Mouse (Mus musculus) stomach, postnatal 0 days (tissue): Measurements from ENCODE around the gene Ccnd1. TPM values are rescaled to one million over a fixed set of nuclear protein-coding genes. Genes with fewer than 3 reads are reported as not detected.

Experiments used
- ATAC-seq: fragments of 200-750 bp; cut with Nextera tagmentation; 2 replicates; pipeline ENCODE4 v1.8.0; 2017; ENCODE audit not compliant: low FRiP score, low TSS enrichment
- DNase-seq: peaks from one replicate; pipeline ENCODE4 v3.0.0-alpha.2; 2016; ENCODE audit warnings: low spot score
- H3K27ac ChIP-seq: fragments of 300-500 bp; sonication (generic); replicated peaks from 2 replicates; pipeline ENCODE4 v1.5.1; 2014; ENCODE audit warnings: mild to moderate bottlenecking, control low read depth
- H3K27me3 ChIP-seq: fragments of 300-500 bp; sonication (generic); 2 replicates; pipeline ENCODE4 v1.6.1; 2014; ENCODE audit warnings: low read length; ENCODE audit not compliant: control insufficient read depth, insufficient read depth
- H3K36me3 ChIP-seq: fragments of 300-500 bp; sonication (generic); 2 replicates; pipeline ENCODE4 v1.6.1; 2014; ENCODE audit warnings: low read length, mixed read lengths; ENCODE audit not compliant: control insufficient read depth, insufficient read depth
- H3K4me1 ChIP-seq: fragments of 300-500 bp; sonication (generic); replicated peaks from 2 replicates; pipeline ENCODE4 v1.6.1; 2014; ENCODE audit warnings: antibody characterized with exemption; ENCODE audit not compliant: control insufficient read depth, insufficient read depth
- H3K4me2 ChIP-seq: fragments of 300-500 bp; sonication (generic); replicated peaks from 2 replicates; pipeline ENCODE4 v1.6.1; 2014; ENCODE audit warnings: low read depth, mild to moderate bottlenecking, control low read depth, moderate library complexity
- H3K4me3 ChIP-seq: fragments of 300-500 bp; sonication (generic); 2 replicates; pipeline ENCODE4 v1.5.1; 2014; ENCODE audit warnings: low read depth, low read length, control low read depth
- H3K9ac ChIP-seq: fragments of 300-500 bp; sonication (generic); 2 replicates; pipeline ENCODE4 v1.6.1; 2014; ENCODE audit warnings: mild to moderate bottlenecking, low read length, control low read depth, mixed read lengths
- H3K9me3 ChIP-seq: fragments of 300-500 bp; sonication (generic); 2 replicates; pipeline ENCODE4 v1.6.1; 2016; ENCODE audit warnings: low read length; ENCODE audit not compliant: control insufficient read depth
- CTCF ChIP-seq: IDR thresholded peaks from 2 replicates; pipeline ENCODE4 v1.5.1; 2016; ENCODE audit warnings: antibody characterized with exemption, low read depth, mild to moderate bottlenecking, moderate library complexity
- EP300 ChIP-seq: optimal IDR thresholded peaks from 2 replicates; pipeline ENCODE3; 2016; ENCODE audit warnings: antibody characterized with exemption
- WGBS: fragments of 180-500 bp; shearing (Covaris S2); extraction: QIAGEN DNeasy Blood & Tissue Kit; methylation state at CpG from one replicate; pipeline ENCODE4 v1.1.7; 2014; 5-methylcytosine and 5-hydroxymethylcytosine counted together
- polyA plus RNA-seq: library from polyadenylated mRNA; unstranded; fragments of >200 nt; fragmentation: Nextera tagmentation; extraction: Ambion mirVana; gene quantifications from 2 replicates; pipeline ENCODE4 v1.2.1, GENCODE M21; 2015

Gene Ccnd1
- polyA plus RNA-seq, 1 experiment from 2014 or later, result 38.7 TPM

DNA sequence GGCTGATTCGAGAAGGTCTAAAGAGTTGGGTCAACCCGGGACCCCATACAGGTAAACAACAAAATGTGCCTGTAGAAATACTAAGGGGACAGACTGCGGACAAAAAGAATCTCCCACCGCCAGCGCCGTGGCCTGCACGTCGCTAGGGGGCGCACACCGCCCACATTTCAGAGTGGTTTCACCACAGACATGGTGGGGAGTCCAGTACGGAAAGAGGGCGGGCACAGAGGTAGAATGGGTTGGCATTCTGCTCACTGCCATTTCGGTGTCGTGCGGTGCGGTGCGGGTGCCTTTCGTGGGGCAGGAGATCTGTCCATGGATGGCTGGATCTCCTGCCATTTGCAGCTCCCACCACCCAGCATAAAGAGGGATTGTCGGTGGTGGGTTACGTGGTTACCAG is 2.2 kb downstream of the Ccnd1 start:
- Histone ChIP-seq H3K4me1 (peaks cover 6% of the 10 kb centered on the region), H3K36me3 (peaks cover 9% of the 10 kb centered on the region), H3K27me3 (peaks cover 4% of the 10 kb centered on the region; the same call in 1 of the 2 replicates), H3K4me3 (peak overlapping the region; percentile 62), H3K9ac (peak overlapping the region; percentile 69; the same call in 1 of the 2 replicates), H3K4me2 (peak overlapping the region; percentile 98), H3K9me3 (no peaks in the 10 kb centered on the region), H3K27ac (no peak overlapping the region)
- DNase-seq (peak; percentile 91), ATAC-seq (peak; percentile 57)
- TF ChIP-seq CTCF (peak; percentile 99), EP300 (no peak)
- WGBS, result 1% methylated on average over 20 of the region's 20 CpGs

DNA sequence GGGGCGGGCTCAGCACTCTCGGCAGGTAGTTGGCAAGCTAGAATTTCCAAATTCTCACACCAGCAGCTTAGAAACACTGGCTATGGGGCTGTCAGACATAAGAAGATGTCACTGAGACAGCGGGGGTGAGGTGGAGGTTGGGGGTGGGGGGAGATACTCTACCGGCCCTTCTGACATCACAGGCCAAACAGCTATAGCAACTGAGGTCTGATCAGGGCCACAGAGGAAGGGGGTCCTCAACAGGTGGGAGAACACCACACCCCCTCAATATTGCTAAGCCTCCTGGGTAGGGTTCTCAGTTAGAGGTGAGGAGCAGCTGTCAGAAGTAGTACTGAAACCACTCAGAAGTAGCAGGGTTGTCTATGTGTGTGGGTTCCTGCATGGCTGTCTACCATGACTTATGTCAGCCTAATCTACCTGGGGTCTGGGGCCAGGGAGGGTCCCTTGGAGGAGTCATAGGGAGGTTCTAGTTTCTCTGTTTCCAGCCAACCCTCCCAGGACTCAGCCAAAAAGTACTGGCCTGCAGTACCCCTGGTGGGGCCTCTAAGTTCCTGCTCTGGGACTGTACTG is 3.3 kb downstream of the Ccnd1 start:
- Histone ChIP-seq H3K4me2 (no peak overlapping the region), H3K9ac (no peak overlapping the region), H3K4me3 (no peak overlapping the region), H3K27me3 (peaks cover 4% of the 10 kb centered on the region; the same call in 1 of the 2 replicates), H3K36me3 (peaks cover 11% of the 10 kb centered on the region), H3K4me1 (peaks cover 6% of the 10 kb centered on the region; the same call in 1 of the 2 replicates), H3K27ac (no peak overlapping the region), H3K9me3 (no peaks in the 10 kb centered on the region)
- DNase-seq (no peak), ATAC-seq (no peak)
- TF ChIP-seq EP300 (no peak), CTCF (no peak)
- WGBS, result 81% methylated on average over 4 of the region's 4 CpGs

DNA sequence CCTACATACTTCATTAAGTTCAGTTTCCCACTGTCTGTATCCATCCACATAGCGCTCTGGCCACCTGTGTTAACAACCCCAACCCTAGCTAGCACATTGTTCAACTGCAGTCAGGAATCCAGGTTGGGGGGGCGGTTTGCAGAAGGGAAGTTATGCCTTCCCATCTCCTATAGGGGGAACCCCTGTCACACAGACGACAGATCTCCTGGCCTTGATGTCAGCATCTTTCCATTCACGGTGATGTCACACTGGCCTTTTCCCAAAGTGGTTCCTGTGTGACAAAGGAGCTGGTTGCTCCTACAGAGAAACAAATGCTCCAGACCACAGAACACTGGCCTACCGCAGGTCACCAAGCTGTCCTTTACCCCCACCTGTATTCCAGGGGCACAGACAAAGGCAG is 4.2 kb downstream of the Ccnd1 start:
- no peaks in the 10 kb centered on the region for H3K9me3 ChIP-seq
- peaks cover 4% of the 10 kb centered on the region; the same call in 1 of the 2 replicates for H3K4me1 ChIP-seq
- H3K36me3 ChIP-seq, result peaks cover 12% of the 10 kb centered on the region
- 0 out of 2 replicates have a peak overlapping the region, but pooled peaks have one; percentile 18 for H3K27ac ChIP-seq
- ATAC-seq, result no peak
- no peak for TF ChIP-seq EP300
- peak; percentile 74 for TF ChIP-seq CTCF
- peak; percentile 47 for DNase-seq
- H3K4me3 ChIP-seq, result no peak overlapping the region
- peaks cover 4% of the 10 kb centered on the region; the same call in 1 of the 2 replicates for H3K27me3 ChIP-seq
- WGBS, result 53% methylated on average over 5 of the region's 5 CpGs
- no peak overlapping the region for H3K4me2 ChIP-seq
- no peak overlapping the region for H3K9ac ChIP-seq

DNA sequence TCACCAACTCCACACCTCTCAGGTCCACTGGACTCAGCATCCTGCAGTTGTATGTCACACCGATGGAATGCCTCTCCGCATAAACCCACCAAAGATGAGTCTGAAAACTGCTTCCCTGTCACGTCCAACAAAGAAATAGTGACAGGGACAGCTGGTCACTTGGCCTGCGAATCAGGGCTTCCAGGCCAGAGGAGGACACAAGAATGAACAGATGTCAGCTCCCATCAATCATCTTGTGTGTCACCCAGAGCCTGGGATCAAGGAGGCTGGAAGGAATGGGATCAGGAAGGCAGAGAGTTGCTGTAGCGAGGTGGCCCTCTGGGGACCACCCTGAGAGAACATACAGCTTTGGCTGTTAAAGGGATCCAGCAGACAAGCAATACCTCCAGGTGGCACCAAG is 4.8 kb downstream of the Ccnd1 start:
- Histone ChIP-seq H3K9me3 (no peaks in the 10 kb centered on the region), H3K27me3 (peaks cover 4% of the 10 kb centered on the region; the same call in 1 of the 2 replicates), H3K27ac (no peak overlapping the region), H3K36me3 (peaks cover 12% of the 10 kb centered on the region), H3K4me2 (no peak overlapping the region), H3K9ac (no peak overlapping the region), H3K4me3 (no peak overlapping the region), H3K4me1 (no peaks in the 10 kb centered on the region; the same call in 1 of the 2 replicates)
- no peak for TF ChIP-seq CTCF
- TF ChIP-seq EP300, result no peak
- no peak for ATAC-seq
- DNase-seq, result no peak
- 72% methylated on average over 5 of the region's 5 CpGs for WGBS

DNA sequence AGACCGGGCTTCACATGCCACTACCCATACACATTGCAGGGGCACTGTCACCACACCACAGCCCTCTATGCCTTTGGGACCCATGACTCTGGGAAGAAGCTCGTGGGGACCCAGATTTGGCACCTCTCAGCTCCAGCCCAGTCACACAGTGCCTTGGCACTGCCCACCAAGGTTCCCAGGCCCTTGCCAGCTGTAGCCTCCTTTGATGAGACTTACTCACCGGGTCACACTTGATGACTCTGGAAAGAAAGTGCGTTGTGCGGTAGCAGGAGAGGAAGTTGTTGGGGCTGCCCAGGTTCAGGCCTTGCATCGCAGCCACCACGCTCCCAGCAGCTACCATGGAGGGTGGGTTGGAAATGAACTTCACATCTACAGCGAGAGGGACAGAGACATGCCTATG is 5.9 kb downstream of the Ccnd1 start:
- 88% methylated on average over 8 of the region's 8 CpGs for WGBS

DNA sequence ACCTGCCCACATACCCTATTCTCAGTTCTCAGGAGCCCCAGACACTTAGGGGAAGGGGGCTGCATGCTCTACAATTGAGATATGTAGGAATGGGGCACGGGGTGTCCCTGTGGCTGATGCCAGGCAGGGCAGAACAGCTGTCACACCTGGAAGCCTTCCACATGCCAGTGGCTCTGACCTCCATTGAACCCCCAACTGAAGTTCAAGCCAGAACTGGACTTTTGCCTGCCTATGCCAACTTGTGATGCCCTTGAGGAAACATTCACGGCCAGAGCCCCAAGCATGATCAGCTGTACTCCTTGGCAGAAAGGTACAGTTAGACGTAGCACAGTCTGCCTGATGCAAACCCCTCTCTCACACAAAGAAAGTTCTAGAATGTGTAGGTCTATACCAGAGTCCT is 6.4 kb downstream of the Ccnd1 start:
- H3K27me3 ChIP-seq, result no peaks in the 10 kb centered on the region
- TF ChIP-seq CTCF (no peak), EP300 (no peak)
- ATAC-seq, result no peak
- H3K9ac ChIP-seq, result no peak overlapping the region
- no peak overlapping the region for H3K4me3 ChIP-seq
- H3K9me3 ChIP-seq, result no peaks in the 10 kb centered on the region
- peaks cover 12% of the 10 kb centered on the region for H3K36me3 ChIP-seq
- no peak for DNase-seq
- H3K4me2 ChIP-seq, result no peak overlapping the region
- H3K4me1 ChIP-seq, result no peaks in the 10 kb centered on the region
- no peak overlapping the region for H3K27ac ChIP-seq
- WGBS, result 89% methylated on average over 3 of the region's 3 CpGs

More for the DNA sequence above, 5.9 kb downstream of the Ccnd1 start:
- no peak overlapping the region for H3K9ac ChIP-seq
- no peak for DNase-seq
- H3K27me3 ChIP-seq, result peaks cover 2% of the 10 kb centered on the region; the same call in 1 of the 2 replicates
- H3K36me3 ChIP-seq, result peaks cover 12% of the 10 kb centered on the region
- H3K4me3 ChIP-seq, result no peak overlapping the region
- no peak for ATAC-seq
- H3K4me2 ChIP-seq, result no peak overlapping the region
- TF ChIP-seq EP300 (no peak), CTCF (no peak)
- no peaks in the 10 kb centered on the region for H3K4me1 ChIP-seq
- H3K9me3 ChIP-seq, result no peaks in the 10 kb centered on the region
- no peak overlapping the region for H3K27ac ChIP-seq
